Mouse (Mus musculus) G1E (cell line): ENCODE data around the gene Asb18. TPM values are rescaled to one million over a fixed set of nuclear protein-coding genes. Genes with fewer than 3 reads are reported as not detected.

Experiments used
- ATAC-seq: 2 replicates; pipeline ENCODE4 v1.8.0; 2016; ENCODE audit warnings: mild to moderate bottlenecking; ENCODE audit not compliant: insufficient number of reproducible peaks, poor library complexity, low FRiP score, severe bottlenecking; ENCODE audit errors: extremely low read depth
- DNase-seq: peaks from one replicate; pipeline ENCODE4 v3.0.0; 2012; ENCODE audit warnings: low spot score
- H3K27me3 ChIP-seq: 2 replicates; pipeline ENCODE4 v1.6.1; 2012; ENCODE audit warnings: mild to moderate bottlenecking, low read length, inconsistent platforms; ENCODE audit not compliant: insufficient read depth
- H3K36me3 ChIP-seq: replicated peaks from 2 replicates; pipeline ENCODE3; 2012; ENCODE audit warnings: mild to moderate bottlenecking, inconsistent platforms
- H3K4me1 ChIP-seq: 2 replicates; pipeline ENCODE4 v1.6.1; 2012; ENCODE audit warnings: low read depth, low read length, inconsistent platforms, mixed read lengths; ENCODE audit not compliant: insufficient read depth
- H3K4me3 ChIP-seq: 2 replicates; pipeline ENCODE4 v1.5.1; 2012; ENCODE audit warnings: low read depth, mild to moderate bottlenecking, inconsistent platforms, low read length, moderate library complexity, mixed read lengths
- H3K9me3 ChIP-seq: replicated peaks from 2 replicates; pipeline ENCODE4 v1.6.1; 2012; ENCODE audit warnings: inconsistent platforms
- CTCF ChIP-seq: IDR thresholded peaks from 2 replicates; pipeline ENCODE4 v1.5.1; 2012; ENCODE audit warnings: low read depth, low read length, inconsistent platforms, mixed read lengths
- GATA1 ChIP-seq: IDR thresholded peaks from 2 replicates; pipeline ENCODE4 v1.6.1; 2012; ENCODE audit warnings: borderline replicate concordance, low read length, inconsistent platforms, mixed read lengths
- GATA2 ChIP-seq: IDR thresholded peaks from 2 replicates; pipeline ENCODE4 v1.6.1; 2012; ENCODE audit warnings: low read depth, low read length, inconsistent platforms, borderline replicate concordance
- POLR2AphosphoS5 ChIP-seq: IDR thresholded peaks from 2 replicates; pipeline ENCODE4 v1.6.1; 2012; ENCODE audit warnings: low read depth, low read length, inconsistent platforms; ENCODE audit not compliant: insufficient replicate concordance
- TAL1 ChIP-seq: conservative IDR thresholded peaks from 2 replicates; pipeline ENCODE4 v1.6.1; 2012; ENCODE audit warnings: low read depth, low read length, inconsistent platforms, mixed read lengths
- polyA plus RNA-seq: library from polyadenylated mRNA; stranded (reverse); fragments of >175 nt; gene quantifications from 2 replicates; pipeline ENCODE4 v1.2.3, GENCODE M21; 2012
- total RNA-seq, 2 experiments: library from RNA; stranded (forward) in 1 of 2; stranded (reverse) in 1 of 2; fragments of 200-1000 nt in 1 of 2; fragments of >200 nt in 1 of 2; fragmentation: Nextera tagmentation in 1 of 2; gene quantifications; 2 replicates each; pipeline ENCODE4 v1.2.3; 2014 to 2017

Asb18 gene
- total and polyA plus RNA-seq, 3 experiments: 0.05 TPM; not detected in 2

DNA sequence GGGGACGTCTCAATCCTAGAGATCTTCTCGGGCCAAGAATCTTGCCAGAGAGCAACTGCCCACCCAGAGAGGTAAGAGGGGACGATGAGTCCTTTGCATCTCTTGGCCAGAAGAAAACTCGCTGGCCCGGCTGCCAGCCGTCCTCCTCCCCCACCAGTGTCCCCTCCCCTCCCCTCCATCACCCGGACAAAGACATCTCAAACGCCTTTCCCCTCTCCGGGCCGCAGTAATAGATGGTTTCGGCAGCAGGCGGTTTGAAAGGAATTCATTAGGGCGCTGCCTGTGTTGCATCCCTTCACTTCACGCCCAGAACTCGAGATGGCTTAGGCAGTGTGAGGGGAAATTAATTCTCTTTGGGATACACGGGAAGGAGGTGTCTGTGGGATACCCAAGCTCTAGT lies 81.8 kb downstream of the Asb18 start:
- peaks cover 88% of the 10 kb centered on the region for H3K9me3 ChIP-seq
- TF ChIP-seq TAL1 (no peak), GATA1 (no peak), GATA2 (no peak), POLR2AphosphoS5 (no peak), CTCF (no peak)
- H3K4me3 ChIP-seq: no peak overlapping the region
- H3K36me3 ChIP-seq: no peaks in the 10 kb centered on the region
- no peaks in the 10 kb centered on the region for H3K27me3 ChIP-seq
- ATAC-seq (no peak), DNase-seq (no peak)
- no peaks in the 10 kb centered on the region for H3K4me1 ChIP-seq

DNA sequence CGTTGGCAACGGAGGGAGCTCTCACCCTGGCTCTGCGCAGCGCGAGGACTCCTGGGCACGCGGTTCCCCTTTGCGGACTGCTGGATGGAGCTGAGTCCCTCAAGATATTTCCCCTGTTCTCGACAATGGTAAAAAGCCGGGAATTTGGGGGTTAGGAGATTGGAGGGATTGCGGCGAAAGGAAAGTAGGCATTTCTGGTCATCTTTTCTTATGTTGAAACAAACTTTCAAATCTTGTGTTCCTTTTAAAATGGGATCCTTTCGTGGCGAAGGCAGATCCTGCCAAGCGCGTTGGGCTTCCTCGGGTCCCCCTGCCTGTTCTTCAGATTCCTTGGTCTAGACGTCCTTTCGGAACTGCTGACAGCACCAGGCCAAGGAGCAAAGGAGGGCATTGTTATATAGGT lies 82.4 kb downstream of the Asb18 start:
- no peak for TF ChIP-seq TAL1
- TF ChIP-seq CTCF: no peak
- TF ChIP-seq POLR2AphosphoS5: no peak
- TF ChIP-seq GATA2: no peak
- TF ChIP-seq GATA1: no peak
- Histone ChIP-seq H3K4me3 (no peak overlapping the region; the same call in 1 of the 2 replicates), H3K36me3 (no peaks in the 10 kb centered on the region), H3K4me1 (no peaks in the 10 kb centered on the region), H3K9me3 (peaks cover 88% of the 10 kb centered on the region), H3K27me3 (no peaks in the 10 kb centered on the region)
- no peak for DNase-seq
- no peak for ATAC-seq

DNA sequence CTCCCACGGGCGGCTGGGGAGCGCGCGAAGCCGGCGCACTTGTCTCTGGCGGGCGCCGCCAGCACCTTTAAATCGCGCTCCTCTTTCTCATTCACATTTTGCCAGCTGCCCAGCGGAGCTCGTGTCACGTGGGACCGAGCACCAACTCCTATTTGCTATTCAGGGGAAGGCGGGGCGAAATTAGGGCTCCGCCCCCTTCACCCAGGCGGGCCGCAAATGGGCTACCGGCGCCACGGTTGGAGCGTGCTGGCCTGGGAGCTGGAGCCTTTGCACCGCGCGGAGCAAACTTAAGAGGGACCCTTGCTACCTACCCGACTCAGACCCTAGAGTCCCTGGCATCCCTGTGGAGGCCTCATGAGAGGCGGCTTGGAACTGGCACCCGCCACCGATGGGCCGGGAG lies 83.3 kb downstream of the Asb18 start, which contains the start of gene Gbx2:
Gbx2 (minus strand) TSS at position 60 of the 400 bp plus-strand sequence.
- Histone ChIP-seq H3K9me3 (peaks cover 88% of the 10 kb centered on the region), H3K4me1 (no peaks in the 10 kb centered on the region), H3K4me3 (peak within 1 kb of the TSS; percentile 25; the same call in 1 of the 2 replicates), H3K27me3 (no peaks in the 10 kb centered on the region), H3K36me3 (no peaks in the 10 kb centered on the region)
- TF ChIP-seq TAL1: no peak
- TF ChIP-seq GATA2: no peak
- TF ChIP-seq POLR2AphosphoS5: no peak
- no peak for TF ChIP-seq GATA1
- no peak for TF ChIP-seq CTCF
- DNase-seq (no peak), ATAC-seq (no peak)

DNA sequence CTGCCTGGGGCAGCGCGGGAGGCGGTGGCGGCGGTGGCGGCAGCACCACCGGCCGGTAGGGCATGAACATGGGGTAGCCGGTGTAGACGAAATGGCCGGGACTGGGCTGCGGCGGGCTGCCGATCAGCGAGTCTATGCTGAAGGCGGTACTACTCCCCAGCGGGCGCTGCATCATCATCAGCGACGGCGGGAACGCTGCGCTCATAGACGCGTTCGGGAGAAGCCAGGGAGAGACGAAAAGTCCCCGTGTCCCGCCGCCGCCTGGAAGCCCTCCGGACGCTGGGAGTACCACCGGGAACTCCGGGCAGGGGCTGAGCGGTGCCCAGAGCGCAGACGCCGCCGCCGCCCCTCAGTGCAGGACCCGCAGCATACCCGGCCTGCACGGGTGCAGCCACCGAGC lies 83.9 kb downstream of the Asb18 start:
- ATAC-seq (no peak), DNase-seq (no peak)
- TF ChIP-seq GATA1: no peak
- TF ChIP-seq CTCF: no peak
- TF ChIP-seq TAL1: no peak
- H3K36me3 ChIP-seq: no peaks in the 10 kb centered on the region
- no peaks in the 10 kb centered on the region for H3K27me3 ChIP-seq
- no peaks in the 10 kb centered on the region for H3K4me1 ChIP-seq
- H3K4me3 ChIP-seq: peak overlapping the region; percentile 25; the same call in 1 of the 2 replicates
- peaks cover 88% of the 10 kb centered on the region for H3K9me3 ChIP-seq

DNA sequence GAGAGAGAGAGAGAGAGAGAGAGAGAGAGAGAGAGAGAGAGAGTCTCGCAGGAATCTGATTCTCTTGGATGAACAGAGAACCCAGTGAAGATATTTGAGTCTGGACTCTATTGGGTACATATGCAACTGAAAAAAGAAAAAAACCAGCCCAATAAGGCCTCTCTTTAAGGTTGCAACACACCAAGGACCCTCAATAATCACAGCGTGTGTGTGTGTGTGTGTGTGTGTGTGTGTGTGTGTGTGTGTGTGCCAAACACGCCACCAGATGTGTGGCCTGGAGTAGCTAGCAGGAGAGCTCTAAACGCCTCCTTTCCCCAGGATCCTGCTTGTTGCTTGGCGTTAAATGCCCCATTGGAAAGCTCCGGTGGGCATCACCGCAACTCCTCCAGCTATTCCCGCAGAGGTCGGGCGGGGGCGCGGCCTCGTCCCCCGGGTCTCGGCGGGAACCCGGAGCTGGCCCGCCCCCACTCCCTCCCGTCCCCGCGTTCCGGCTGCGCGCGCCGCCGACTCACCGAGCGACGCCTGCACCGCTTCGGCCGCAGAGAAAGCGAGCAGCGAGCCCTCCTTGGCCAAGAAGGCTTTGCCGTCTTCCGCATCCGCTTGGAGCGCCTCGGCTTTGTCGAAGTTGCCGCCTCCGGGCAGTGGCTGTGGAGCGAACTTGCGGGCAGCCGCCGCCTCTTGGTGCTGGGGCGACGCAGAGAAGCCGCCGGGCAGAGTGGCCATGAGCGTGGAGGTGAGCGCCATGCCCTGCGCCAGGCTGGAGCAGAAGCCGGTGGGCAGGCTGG lies 84.6 kb downstream of the Asb18 start:
- TF ChIP-seq TAL1 (no peak), CTCF (no peak), GATA2 (no peak), POLR2AphosphoS5 (no peak), GATA1 (no peak)
- ATAC-seq (no peak), DNase-seq (no peak)
- Histone ChIP-seq H3K9me3 (peaks cover 89% of the 10 kb centered on the region), H3K27me3 (no peaks in the 10 kb centered on the region), H3K4me3 (peak overlapping the region; percentile 25; the same call in 1 of the 2 replicates), H3K36me3 (no peaks in the 10 kb centered on the region), H3K4me1 (no peaks in the 10 kb centered on the region)

DNA sequence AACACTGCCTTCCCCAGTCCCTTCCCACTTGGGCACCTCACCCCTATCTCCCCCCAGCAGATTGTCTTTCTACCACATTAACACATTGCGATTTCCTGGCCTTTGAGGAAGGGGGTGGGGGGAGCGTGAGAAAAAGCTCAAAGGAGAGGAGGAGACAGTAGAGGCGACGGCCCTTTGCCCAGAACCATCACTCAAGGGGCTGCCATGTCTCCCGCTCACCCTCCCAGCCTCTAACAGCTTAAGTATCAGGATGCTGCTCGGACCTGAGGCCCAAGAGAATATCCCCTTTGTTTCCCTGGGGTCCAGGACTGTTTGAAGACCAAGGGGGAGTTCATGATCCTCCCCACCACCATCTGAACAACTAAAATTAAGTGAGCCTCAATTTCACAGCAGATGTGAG lies 85.3 kb downstream of the Asb18 start:
- H3K36me3 ChIP-seq: no peaks in the 10 kb centered on the region

More for the DNA sequence above, 85.3 kb downstream of the Asb18 start:
- TF ChIP-seq GATA1: no peak
- TF ChIP-seq GATA2: no peak
- no peak for TF ChIP-seq TAL1
- TF ChIP-seq POLR2AphosphoS5: no peak
- no peak for TF ChIP-seq CTCF
- Histone ChIP-seq H3K27me3 (no peaks in the 10 kb centered on the region), H3K4me3 (no peak overlapping the region), H3K9me3 (peaks cover 93% of the 10 kb centered on the region), H3K4me1 (no peaks in the 10 kb centered on the region)
- DNase-seq (no peak), ATAC-seq (no peak)
